Mouse (Mus musculus) ZHBTc4 (cell line): Measurements from ENCODE around the gene Pef1.

Experiments
- DNase-seq: peaks from one replicate; pipeline ENCODE4 v3.0.0-alpha.2; 2011; ENCODE audit warnings: low read depth, low spot score

Pef1 gene

GRCm38 (mm10) chr4:130087293-130087692 is 15.1 kb upstream of the Pef1 start:
- DNase-seq: peak; percentile 80

- no peak for DNase-seq
Measured at GRCm38 (mm10) chr4:130095137-130095536, 7.2 kb upstream of the Pef1 start.

GRCm38 (mm10) chr4:130101183-130101582 is 1.2 kb upstream of the Pef1 start:
- DNase-seq: peak; percentile 54

- DNase-seq: peak; percentile 80
Measured at GRCm38 (mm10) chr4:130103632-130104031, 1.3 kb downstream of the Pef1 start.

- DNase-seq: no peak
Measured at GRCm38 (mm10) chr4:130104584-130104983, 2.2 kb downstream of the Pef1 start.

GRCm38 (mm10) chr4:130107065-130107443 is 4.7 kb downstream of the Pef1 start:
- DNase-seq: peak; percentile 88

GRCm38 (mm10) chr4:130107444-130108131 is 5.2 kb downstream of the Pef1 start:
- peak; percentile 99 for DNase-seq

GRCm38 (mm10) chr4:130108929-130109328 is 6.6 kb downstream of the Pef1 start:
- DNase-seq: peak; percentile 55

GRCm38 (mm10) chr4:130109666-130110065 is 7.3 kb downstream of the Pef1 start:
- no peak for DNase-seq

- peak; percentile 29 for DNase-seq
Measured at GRCm38 (mm10) chr4:130110091-130110490, 7.7 kb downstream of the Pef1 start.

GRCm38 (mm10) chr4:130112299-130112698 is 9.9 kb downstream of the Pef1 start:
- no peak for DNase-seq

GRCm38 (mm10) chr4:130112732-130113131 is 10.4 kb downstream of the Pef1 start:
- DNase-seq: no peak

- DNase-seq: no peak
Measured at GRCm38 (mm10) chr4:130120752-130121151, 18.4 kb downstream of the Pef1 start.

GRCm38 (mm10) chr4:130121560-130121959 is 19.2 kb downstream of the Pef1 start:
- peak; percentile 53 for DNase-seq

- DNase-seq: peak; percentile 41
Measured at GRCm38 (mm10) chr4:130123020-130123419, 20.7 kb downstream of the Pef1 start.

GRCm38 (mm10) chr4:130124110-130124509 is 21.8 kb downstream of the Pef1 start:
- no peak for DNase-seq

- no peak for DNase-seq
Measured at GRCm38 (mm10) chr4:130125164-130125563, 22.8 kb downstream of the Pef1 start.

- DNase-seq: no peak
Measured at GRCm38 (mm10) chr4:130125935-130126334, 23.6 kb downstream of the Pef1 start.

GRCm38 (mm10) chr4:130128907-130129306 is 26.5 kb downstream of the Pef1 start:
- no peak for DNase-seq

GRCm38 (mm10) chr4:130130082-130130481 is 27.7 kb downstream of the Pef1 start:
- DNase-seq: no peak

- peak; percentile 72 for DNase-seq
Measured at GRCm38 (mm10) chr4:130130641-130131350, 28.4 kb downstream of the Pef1 start.

GRCm38 (mm10) chr4:130131448-130132105 is 29.2 kb downstream of the Pef1 start:
- no peak for DNase-seq

GRCm38 (mm10) chr4:130133399-130133798 is 31.0 kb downstream of the Pef1 start:
- no peak for DNase-seq
